Mouse (Mus musculus): Measurements from ENCODE around the gene Smc3.

The Smc3 gene

DNA sequence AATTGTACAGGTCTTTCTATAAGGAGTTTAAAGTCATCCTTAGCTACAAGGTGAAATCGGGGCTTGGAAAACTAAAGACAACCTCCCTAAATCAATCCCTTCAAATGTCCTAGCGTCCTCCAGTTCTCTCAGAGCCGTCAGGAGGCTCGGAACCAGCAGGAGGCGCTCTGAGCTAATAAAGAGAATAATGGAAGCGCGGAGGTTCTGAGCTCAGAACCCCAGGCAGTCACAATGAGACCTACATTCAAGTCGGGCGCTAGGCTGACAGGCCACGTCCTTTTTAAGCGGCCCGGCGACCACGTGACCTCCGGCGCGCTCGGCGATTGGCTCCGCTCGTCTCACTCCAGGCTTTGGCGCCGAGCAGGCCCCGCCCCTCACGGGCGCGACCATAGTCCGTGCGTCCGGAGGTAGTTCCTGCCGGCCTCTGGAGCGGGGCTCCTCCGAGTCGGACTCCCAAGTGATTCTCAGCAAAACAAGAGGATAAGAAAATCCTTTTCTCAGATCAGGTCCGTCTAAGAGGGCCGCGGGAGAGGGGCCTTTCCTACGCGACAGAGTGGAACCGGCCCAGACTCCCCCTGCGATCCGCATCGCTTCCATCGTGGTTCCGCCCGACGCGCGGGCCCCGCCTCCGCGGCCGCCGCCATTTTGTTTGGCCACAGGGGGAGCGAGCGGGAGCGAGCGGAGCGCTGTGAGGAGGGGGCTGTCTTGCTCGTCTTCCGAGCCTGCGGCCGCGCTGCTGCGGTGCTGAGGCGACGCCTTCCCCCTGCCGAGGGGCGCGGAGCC lies at the start of gene Smc3:
Gene Smc3, plus strand, starts transcription at position 642 of the 783 bp plus-strand sequence.
- DNase-seq: peak; percentile 100

DNA sequence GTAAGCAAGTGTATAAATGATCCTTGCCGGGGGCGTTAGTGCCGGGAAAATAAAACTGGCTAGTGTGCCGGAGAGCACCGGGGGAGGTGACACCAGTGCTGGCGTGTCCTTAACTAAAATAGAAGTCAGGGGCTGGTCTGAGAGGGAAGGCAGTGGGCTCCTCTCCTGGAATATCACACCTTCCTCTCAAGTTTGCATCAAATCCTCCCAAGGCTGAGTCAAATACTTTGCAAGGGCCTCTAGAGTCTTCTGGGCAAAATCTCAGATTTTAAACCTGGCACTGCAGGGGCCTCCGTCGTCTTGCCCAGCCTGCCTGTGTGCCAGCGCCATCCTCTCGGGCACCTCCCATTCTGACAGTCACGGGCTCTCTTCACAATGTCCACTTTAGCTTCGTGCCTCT lies 49.2 kb upstream of the Smc3 start:
- no peak for DNase-seq

DNA sequence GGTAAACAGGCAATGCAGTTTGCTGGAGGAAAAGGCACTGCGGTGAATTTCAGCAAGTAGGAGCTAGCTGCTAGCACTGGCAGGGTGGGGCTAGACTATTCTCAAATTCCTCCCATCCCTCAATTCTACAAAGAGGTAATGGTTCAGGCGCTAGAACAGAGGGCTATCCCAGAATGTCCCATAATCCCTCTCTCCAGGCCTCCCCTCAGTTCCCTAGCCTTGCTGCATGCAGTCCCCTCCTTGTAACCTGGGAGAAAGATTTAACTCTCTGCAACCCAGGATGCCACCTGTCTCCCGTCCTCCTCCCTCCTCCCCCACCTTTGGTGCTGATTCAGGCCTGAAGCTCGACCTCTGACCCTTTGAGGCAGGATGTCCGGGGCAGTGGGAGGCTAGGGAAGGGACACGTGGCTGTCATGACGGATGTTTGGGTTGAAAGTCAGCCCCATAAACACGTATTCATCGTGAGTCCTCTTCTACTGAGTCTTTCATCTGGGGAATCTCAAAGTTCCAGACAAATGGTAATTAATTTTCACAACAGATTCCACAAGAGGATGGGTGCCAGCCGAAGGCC lies 47.9 kb upstream of the Smc3 start:
- no peak for DNase-seq

DNA sequence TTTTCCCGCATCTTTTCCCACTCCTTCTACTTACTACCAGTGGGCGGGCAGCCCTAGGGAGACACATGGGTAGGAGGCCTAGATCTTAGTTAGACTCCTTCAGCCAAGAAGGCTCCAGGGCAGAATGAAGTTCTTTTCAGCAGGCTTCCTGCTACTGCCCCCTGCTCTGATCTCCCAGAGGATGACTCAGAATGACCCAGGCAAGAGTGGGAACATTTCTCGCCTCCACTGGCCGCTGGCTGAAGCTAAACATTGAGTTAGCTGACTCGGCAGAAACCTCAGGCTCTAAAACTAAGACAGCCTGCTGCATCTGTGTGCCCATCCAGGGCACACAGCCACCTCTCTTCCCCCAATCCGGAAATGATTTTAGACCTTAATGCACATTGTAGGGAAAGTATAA lies 47.4 kb upstream of the Smc3 start:
- no peak for DNase-seq

- DNase-seq: peak; percentile 35
Observed at GRCm38 (mm10) chr19:53554402-53554801, 45.8 kb upstream of the Smc3 start.

GRCm38 (mm10) chr19:53554981-53555616 lies 45.1 kb upstream of the Smc3 start:
- no peak for DNase-seq

GRCm38 (mm10) chr19:53556841-53557240 lies 43.4 kb upstream of the Smc3 start:
- DNase-seq: no peak

GRCm38 (mm10) chr19:53557267-53557936 lies 42.8 kb upstream of the Smc3 start:
- no peak for DNase-seq

GRCm38 (mm10) chr19:53560436-53560835 lies 39.8 kb upstream of the Smc3 start:
- DNase-seq: no peak

DNA sequence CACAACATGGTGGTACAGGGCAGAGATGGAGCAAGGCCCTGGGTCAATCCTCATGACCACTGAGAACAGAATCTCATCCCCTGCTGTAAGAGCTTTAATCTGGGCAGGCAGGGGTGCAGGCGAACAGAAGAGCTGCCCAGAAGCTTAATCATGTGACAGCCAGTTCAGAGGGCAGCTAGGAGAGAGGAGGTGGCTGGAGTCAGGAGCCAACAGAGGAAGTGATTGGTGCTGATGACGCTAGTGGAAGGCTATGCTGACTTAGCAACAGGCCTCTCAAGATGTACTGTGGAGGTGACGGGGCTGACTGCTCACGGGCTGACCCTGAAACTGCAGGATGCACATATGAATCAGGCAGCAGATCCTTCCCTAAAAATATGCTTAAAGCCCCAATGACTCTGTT lies 36.0 kb upstream of the Smc3 start:
- peak; percentile 37 for DNase-seq

- DNase-seq: no peak
Observed at GRCm38 (mm10) chr19:53565565-53566277, 34.5 kb upstream of the Smc3 start.

GRCm38 (mm10) chr19:53567864-53568263 lies 32.3 kb upstream of the Smc3 start:
- DNase-seq: no peak

- no peak for DNase-seq
Observed at GRCm38 (mm10) chr19:53568553-53568952, 31.6 kb upstream of the Smc3 start.

DNA sequence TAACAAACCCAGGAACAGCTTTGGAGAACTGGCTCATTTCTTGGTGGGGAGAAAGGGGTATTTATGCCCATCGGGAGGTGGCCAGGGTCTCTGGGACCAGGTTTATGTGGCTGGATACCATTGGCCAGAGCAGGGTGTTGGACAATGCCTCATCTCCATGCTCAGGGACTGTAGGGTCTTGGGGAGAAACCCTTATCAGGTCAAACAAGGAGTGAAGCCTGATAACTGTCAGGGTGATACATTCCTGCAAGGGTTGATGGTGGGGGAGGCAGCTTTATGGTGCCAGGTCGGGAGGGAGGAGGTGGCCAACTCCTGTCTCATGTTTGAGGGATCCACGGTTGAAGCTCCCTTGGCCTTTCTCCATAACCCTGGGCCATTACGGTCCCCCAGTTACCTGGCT lies 29.1 kb upstream of the Smc3 start:
- no peak for DNase-seq

DNA sequence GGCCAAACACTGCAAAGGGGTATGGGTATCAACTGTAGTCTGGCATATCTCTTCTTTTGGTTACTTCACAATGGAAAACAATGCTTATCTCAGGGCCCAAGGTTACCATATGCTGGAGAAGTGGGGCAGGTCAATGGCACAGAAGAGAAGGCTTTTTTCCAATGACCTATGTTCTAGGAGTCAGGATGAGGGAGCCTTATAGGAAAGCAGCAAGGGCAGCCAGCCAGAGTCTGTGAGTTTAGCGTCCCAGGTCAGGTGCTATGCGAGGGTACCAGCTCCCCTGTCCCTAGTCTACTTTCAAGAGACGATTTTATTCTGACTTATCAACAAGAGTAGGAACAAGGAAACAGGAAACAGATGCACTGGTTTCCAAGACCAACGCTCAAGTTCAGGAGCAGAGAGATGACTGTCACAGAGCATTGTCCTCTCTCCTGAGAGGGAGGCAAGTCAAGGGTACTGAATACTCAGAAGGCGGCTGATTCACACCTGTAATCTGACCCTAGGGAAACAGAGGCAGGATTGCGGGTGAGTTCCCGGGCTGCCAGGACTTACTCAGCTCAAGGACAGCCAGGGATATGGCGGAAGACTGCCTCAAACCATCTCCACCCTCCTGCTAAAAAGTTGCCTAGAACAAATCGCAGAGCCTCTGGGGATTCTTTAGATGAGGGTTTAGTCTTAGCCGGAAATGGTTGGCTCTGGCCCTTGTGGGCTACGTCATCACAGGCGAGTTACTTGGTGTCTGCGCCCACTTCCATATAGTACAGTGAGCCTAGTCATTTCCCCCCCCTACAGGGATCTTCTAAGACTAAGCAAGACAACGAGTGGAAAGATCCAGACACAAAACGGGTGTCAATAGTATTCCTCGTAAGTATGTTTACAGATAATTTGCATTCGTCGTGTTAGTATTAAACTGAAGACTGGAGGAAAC lies 28.4 kb upstream of the Smc3 start:
- DNase-seq: peak; percentile 0

- DNase-seq: no peak
Observed at GRCm38 (mm10) chr19:53572607-53573006, 27.6 kb upstream of the Smc3 start.

DNA sequence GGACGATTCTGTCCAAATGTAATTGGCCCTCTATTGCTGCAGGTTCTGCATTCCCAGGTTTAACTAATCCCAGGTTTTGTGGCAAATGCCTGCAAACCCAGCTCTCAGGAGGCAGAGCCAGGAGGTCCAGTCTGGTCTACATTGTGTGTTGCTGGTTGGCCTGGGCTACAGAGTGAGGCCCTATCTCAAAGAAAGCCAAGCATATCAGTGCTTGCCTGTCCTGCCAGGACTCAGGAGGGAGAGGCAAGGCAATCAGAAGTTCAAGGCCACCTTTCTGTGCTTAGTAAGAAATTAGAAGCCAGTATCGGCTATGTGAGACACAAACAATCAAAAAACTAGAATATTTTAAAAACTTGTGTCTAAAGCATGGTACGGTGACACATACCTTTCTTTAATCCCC lies 27.0 kb upstream of the Smc3 start:
- peak; percentile 1 for DNase-seq

DNA sequence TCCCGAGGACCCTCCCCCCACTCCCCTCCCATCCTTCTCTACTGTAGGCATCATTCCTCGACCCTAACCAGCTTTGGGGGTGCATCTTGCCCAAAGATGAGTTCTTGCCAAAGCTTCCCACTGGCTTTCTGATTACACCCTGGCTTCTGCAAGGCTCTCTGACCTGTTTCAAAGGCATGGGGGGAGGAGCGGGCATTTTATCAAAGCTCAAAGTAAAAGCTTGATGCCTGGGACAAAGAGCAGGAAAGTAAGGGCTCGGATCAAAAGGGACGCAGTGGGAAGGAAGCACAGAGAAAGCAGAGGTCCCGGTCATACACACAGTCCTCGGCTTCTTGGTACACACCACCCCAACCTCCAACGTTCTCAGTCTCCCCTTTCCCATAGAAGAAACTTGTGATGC lies 26.1 kb upstream of the Smc3 start:
- peak; percentile 1 for DNase-seq

DNA sequence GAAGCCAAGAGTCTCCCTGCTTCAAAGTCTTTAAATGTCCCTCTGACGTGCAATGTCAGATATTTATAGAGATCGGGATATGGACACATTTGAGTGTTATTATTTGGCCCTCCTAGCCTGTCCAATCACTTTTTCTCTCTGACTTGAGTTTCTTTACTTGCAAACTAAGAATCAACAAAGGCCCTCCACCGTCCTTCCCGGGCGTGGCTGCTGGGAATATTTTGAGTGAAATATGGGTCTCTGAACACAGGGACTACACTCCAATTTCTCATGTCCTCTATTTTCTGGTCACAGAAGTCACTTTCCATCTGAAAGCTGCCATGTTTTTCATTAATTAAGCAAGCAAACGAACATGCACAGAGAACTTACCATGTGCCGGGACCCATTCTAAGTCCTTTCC lies 25.7 kb upstream of the Smc3 start:
- peak; percentile 1 for DNase-seq

- DNase-seq: peak; percentile 2
Observed at GRCm38 (mm10) chr19:53575296-53576010, 24.7 kb upstream of the Smc3 start.

- DNase-seq: peak; percentile 2
Observed at GRCm38 (mm10) chr19:53576061-53576460, 24.1 kb upstream of the Smc3 start.
